Mouse (Mus musculus): Measurements from ENCODE around the gene Esr1.

Gene Esr1

GRCm38 (mm10) chr10:4847523-4847922 lies 236.1 kb downstream of the Esr1 start:
- DNase-seq, result no peak

- DNase-seq, result no peak
These were observed 238.5 kb downstream of the Esr1 start for GRCm38 (mm10) chr10:4849881-4850280.

GRCm38 (mm10) chr10:4875076-4875737 lies 263.8 kb downstream of the Esr1 start:
- DNase-seq, result no peak

- no peak for DNase-seq
These were observed 270.0 kb downstream of the Esr1 start for GRCm38 (mm10) chr10:4881391-4881790.

GRCm38 (mm10) chr10:4885506-4885905 lies 274.1 kb downstream of the Esr1 start:
- DNase-seq, result no peak

GRCm38 (mm10) chr10:4885961-4886360 lies 274.6 kb downstream of the Esr1 start:
- DNase-seq, result no peak

GRCm38 (mm10) chr10:4893475-4893874 lies 282.1 kb downstream of the Esr1 start:
- no peak for DNase-seq

GRCm38 (mm10) chr10:4897789-4898188 lies 286.4 kb downstream of the Esr1 start:
- DNase-seq, result no peak

- no peak for DNase-seq
These were observed 288.9 kb downstream of the Esr1 start for GRCm38 (mm10) chr10:4900324-4900723.

GRCm38 (mm10) chr10:4909271-4909670 lies 297.9 kb downstream of the Esr1 start:
- DNase-seq, result no peak

- DNase-seq, result no peak
These were observed 299.1 kb downstream of the Esr1 start for GRCm38 (mm10) chr10:4910451-4910850.

GRCm38 (mm10) chr10:4919046-4919445 lies 307.7 kb downstream of the Esr1 start:
- no peak for DNase-seq

GRCm38 (mm10) chr10:4923616-4924015 lies 312.2 kb downstream of the Esr1 start:
- no peak for DNase-seq

GRCm38 (mm10) chr10:4924391-4924790 lies 313.0 kb downstream of the Esr1 start:
- no peak for DNase-seq

- no peak for DNase-seq
These were observed 331.8 kb downstream of the Esr1 start for GRCm38 (mm10) chr10:4943148-4943547.

- no peak for DNase-seq
These were observed 333.3 kb downstream of the Esr1 start for GRCm38 (mm10) chr10:4944725-4945124.

GRCm38 (mm10) chr10:4965768-4966167 lies 354.4 kb downstream of the Esr1 start:
- DNase-seq, result no peak

- DNase-seq, result no peak
These were observed 359.8 kb downstream of the Esr1 start for GRCm38 (mm10) chr10:4971156-4971555.

GRCm38 (mm10) chr10:4971586-4971985 lies 360.2 kb downstream of the Esr1 start:
- no peak for DNase-seq

GRCm38 (mm10) chr10:4972026-4972425 lies 360.6 kb downstream of the Esr1 start:
- no peak for DNase-seq

- no peak for DNase-seq
These were observed 362.9 kb downstream of the Esr1 start for GRCm38 (mm10) chr10:4974246-4974645.

- DNase-seq, result no peak
These were observed 365.2 kb downstream of the Esr1 start for GRCm38 (mm10) chr10:4976557-4976956.

- DNase-seq, result no peak
These were observed 366.0 kb downstream of the Esr1 start for GRCm38 (mm10) chr10:4977374-4977773.

- no peak for DNase-seq
These were observed 372.5 kb downstream of the Esr1 start for GRCm38 (mm10) chr10:4983919-4984318.

- DNase-seq, result no peak
These were observed 382.4 kb downstream of the Esr1 start for GRCm38 (mm10) chr10:4993802-4994201.
